Mouse (Mus musculus): ENCODE data around the gene Trio. TPM values are rescaled to one million over a fixed set of nuclear protein-coding genes. Genes with fewer than 3 reads are reported as not detected.
A peak's percentile ranks its signal among the peaks of the same experiment; 100 is the strongest.

The Trio gene
- total RNA-seq, 2 experiments from 2014 or later: 206 to 216 TPM

GRCm38 (mm10) chr15:27884347-27885250 lies 141.0 kb downstream of the Trio start:
- peak; percentile 86 to 88 for DNase-seq (ENCODE audit: low spot score in 2 of 2)

GRCm38 (mm10) chr15:27883881-27884280 lies 141.8 kb downstream of the Trio start:
- no peak for DNase-seq (ENCODE audit: low spot score in 2 of 2)

DNA sequence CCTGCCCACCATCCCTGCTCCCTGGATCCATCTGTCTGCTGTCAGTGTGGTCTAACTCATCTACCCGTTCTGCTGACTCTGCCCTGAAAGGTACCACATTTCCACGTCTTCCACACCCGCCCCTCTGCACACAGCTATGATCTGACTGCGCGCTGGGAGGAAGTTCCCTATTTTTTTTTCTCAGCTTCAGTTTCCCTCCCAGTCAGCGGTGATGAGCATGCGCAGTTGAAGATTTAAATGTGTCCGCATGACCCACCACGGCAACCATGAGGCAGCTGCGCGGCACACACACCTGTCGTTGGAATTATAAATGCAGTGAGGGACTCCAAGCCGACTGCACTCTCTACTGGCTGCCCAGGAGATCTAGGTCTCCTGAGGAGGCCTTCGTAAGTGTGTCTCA lies 142.8 kb downstream of the Trio start:
- DNase-seq (ENCODE audit: low spot score in 2 of 2): no peak

DNA sequence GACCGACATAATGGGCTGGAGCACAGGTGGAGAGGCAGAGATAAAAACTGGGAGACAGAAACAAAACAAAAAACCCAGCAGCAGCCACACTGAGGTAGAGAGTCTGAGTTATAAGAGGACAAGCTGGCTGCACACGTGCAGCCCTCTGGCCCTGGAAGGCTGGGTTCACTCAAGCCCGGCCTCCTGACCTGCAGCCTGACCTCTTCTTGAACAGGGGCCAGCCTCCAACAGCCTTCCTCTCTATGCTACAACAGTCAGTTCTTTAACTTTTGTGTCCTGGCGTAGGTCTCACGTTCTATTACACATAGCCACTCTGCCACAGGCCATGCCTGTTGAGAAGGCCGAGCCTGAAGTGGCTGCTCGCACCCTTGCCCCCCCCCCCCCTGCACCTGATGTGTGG lies 147.8 kb downstream of the Trio start:
- DNase-seq (ENCODE audit: low spot score in 2 of 2): no peak

DNA sequence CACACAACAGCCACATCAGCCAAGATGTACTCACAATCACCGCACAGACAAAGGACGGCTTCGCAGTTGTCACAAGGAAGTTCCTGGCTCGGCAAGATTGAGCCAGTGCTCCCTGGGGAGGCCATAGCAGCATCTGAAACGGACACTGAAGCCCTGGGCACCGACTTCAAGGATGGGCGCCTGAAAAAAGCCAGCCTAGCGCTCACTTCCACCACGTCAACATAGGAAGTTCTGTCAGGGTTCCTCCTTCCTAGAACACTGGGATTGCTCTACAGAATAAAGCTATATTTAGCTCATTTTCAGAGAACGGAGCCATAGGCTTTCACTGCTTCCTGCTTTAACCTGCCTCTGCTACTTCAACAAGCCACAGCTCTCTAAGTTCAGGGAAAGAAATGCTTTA lies 149.3 kb downstream of the Trio start:
- no peak for DNase-seq (ENCODE audit: low spot score in 2 of 2)

DNA sequence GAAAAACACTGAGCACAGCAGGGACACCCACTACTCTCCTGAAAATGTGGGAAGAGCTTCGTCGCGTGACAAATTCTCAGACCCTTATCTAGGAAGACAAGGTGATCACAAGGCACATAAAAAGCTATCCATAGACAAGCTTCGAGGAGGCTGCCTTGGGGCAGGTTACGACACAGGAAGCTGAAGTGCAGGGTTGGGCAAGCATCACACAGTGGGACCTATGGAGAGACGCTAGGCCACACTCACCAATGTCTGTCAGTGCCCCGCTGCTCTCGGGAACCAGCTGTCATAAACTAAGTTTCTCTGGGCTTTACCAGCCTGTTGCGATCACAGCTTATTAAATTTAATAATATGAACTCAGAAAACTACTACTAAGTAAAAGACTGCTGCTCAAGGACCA lies 149.9 kb downstream of the Trio start:
- no peak for DNase-seq (ENCODE audit: low spot score in 2 of 2)

DNA sequence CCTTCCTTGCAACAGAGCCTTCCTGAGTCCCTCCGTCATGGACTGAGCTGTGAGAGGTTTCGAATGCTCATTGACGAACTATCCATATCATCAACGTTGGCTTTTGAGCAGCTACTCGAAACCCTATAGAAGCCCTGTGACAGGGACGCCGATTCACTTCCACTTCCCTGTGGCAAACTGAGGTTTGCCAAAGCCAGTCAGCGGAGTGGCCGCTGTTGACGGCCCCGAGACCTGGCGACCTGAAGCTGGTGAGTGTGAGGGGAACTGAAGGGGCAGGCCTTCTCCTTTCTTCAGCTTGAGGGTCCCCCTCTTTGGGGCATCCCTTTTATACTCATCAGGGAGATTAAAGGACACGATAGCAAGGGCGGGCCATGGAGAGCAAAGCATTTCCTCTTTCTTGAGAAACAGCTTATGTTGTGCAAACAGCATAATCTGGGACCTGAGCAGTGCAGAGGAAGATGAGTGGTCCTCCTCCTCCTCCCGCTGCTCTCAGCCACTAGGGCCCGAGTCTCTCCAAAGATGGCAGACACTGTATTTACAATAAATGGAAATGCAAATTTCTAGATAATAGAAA lies 151.8 kb downstream of the Trio start:
- no peak for DNase-seq (ENCODE audit: low spot score in 2 of 2)

GRCm38 (mm10) chr15:27872286-27872685 lies 153.4 kb downstream of the Trio start:
- no peak for DNase-seq (ENCODE audit: low spot score in 2 of 2)

GRCm38 (mm10) chr15:27871708-27872107 lies 153.9 kb downstream of the Trio start:
- DNase-seq (ENCODE audit: low spot score in 2 of 2): no peak

GRCm38 (mm10) chr15:27871260-27871659 lies 154.4 kb downstream of the Trio start:
- DNase-seq (ENCODE audit: low spot score in 2 of 2): no peak

DNA sequence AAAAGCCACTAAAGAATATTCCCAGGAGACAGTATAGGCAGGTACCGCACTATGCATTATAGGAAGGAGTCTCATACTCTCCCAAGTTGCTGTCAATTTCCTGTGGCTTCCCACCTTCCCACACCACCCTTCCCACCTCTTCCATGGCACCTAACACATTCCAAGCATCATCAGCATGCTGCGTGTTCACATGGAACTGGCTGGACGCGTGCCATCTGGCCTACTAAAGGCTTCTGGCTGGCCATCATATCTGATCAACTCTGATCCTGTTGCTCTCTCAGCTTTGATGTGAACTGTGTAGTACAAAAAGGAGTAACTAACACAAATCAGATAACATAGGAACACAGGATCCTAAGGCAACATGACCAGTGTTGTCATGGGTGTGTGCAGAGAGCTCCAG lies 156.6 kb downstream of the Trio start:
- no peak for DNase-seq (ENCODE audit: low spot score in 2 of 2)

- DNase-seq (ENCODE audit: low spot score in 2 of 2): no peak
Observed at GRCm38 (mm10) chr15:27867831-27868230, 157.8 kb downstream of the Trio start.

GRCm38 (mm10) chr15:27866471-27866870 lies 159.2 kb downstream of the Trio start:
- no peak for DNase-seq (ENCODE audit: low spot score in 2 of 2)

DNA sequence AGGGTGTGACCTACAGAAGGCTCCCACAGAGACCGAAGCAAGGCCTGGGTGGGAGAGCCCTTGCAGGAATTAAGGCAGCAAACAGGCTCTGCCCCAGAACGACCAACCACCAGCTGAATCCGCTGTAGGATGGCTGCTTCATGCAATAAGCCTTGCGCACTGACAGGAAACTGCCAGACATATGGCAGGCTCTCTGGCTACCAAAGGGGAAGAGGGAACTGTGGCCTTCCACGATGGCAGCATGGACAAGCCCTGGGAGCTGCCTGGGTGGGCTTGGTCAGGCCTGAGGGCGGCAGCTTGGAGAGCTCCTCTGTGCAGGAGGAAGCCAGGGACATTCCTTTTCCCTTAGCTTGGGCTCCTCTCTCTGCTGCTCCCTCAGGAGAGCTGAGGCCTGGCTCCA lies 159.6 kb downstream of the Trio start:
- DNase-seq (ENCODE audit: low spot score in 2 of 2): no peak

DNA sequence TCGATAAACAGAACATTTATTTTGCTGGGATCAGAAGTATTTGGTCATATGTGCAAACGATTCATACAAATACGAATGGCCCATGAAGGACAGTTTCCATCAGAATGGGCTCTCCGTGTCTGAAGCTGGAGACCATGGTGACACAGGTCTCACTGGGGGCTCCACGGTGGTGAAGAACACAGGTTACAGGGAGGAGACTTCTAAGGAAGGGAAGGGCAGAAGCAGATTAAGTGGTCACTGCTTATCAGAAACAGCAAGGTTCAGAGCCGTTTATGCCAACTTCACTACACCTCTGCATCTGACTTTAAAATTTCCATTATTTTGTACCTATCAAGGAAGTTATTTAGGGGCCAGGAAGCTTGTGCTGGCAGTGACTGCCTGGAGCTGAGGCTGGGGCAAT lies 161.3 kb downstream of the Trio start:
- DNase-seq (ENCODE audit: low spot score in 2 of 2): no peak

GRCm38 (mm10) chr15:27862949-27863348 lies 162.7 kb downstream of the Trio start:
- DNase-seq (ENCODE audit: low spot score in 2 of 2): no peak

DNA sequence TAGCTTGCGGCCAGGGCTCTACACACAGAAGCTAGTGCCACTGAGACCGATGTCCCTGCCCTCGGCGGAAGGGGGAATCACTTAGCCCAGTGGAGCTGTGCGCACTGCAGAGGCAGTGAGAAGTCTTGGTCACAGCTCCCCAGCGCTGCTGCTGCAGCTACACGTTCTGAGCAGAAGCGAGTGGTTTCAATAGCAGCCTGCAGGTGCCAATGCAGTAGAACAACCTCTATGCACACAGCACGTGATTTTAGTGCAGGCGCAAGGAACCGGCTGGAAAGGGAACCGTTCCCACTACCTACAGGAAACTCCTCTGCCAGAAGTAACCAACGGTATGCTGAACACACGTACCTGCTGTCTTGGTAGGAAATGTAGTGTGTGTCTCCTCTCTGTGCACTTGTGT lies 165.2 kb downstream of the Trio start:
- DNase-seq (ENCODE audit: low spot score in 2 of 2): no peak

DNA sequence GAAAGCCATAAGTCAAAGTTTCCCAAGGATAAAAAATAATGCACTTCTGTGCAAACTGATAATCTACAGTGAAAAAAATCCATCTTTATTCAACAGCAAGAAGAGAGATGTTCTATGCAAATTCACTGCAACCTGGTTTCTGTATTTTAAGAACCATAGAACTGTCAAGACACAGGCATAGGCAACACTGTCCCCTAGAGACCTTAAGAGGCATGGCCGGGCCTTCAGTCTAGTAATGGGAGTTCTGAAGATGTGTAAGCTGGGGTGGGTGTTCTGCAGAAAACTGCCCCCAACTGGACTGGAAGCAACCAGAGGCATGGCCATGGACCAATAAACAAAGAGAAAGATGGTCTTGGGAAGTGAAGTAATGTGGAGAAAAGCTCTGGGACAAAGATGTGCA lies 166.1 kb downstream of the Trio start:
- no peak for DNase-seq (ENCODE audit: low spot score in 2 of 2)

DNA sequence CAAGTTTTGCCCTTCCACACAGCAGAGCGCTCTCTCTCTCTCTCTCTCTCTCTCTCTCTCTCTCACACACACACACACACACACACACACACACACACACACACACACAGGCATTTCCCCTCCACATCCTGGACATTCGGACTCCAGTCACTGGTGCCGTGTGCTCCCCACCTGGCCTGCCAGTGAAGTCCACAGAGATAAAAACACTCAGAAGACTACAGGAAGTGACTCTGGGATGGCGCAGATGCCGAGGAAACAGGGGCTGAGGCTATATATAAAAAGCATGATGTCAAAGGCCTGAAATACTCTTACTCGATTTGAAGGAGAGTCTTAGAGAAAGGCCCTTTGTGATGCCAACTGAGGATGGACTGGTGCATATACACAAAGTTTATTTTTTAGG lies 166.5 kb downstream of the Trio start:
- no peak for DNase-seq (ENCODE audit: low spot score in 2 of 2)

- no peak for DNase-seq (ENCODE audit: low spot score in 2 of 2)
Observed at GRCm38 (mm10) chr15:27858179-27858819, 167.3 kb downstream of the Trio start.

DNA sequence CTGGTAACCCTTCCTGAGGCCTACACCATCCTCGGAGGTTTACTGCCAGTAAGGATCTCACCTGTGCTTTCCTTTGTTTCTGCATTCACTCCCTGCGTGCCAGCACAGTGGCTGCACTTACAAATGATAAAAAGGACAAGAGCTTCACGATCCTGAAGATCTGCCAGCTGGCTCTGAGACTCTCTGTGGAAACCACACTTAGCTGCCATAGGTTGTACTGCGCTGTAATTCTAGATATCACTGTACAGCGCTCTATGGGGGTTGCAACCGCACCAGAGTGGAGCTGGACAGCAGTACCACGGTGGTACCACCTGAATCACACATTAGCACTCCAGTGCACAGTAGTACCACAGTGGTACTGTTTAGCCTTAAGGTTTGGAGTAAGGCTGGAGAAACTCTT lies 168.4 kb downstream of the Trio start:
- no peak for DNase-seq (ENCODE audit: low spot score in 2 of 2)

DNA sequence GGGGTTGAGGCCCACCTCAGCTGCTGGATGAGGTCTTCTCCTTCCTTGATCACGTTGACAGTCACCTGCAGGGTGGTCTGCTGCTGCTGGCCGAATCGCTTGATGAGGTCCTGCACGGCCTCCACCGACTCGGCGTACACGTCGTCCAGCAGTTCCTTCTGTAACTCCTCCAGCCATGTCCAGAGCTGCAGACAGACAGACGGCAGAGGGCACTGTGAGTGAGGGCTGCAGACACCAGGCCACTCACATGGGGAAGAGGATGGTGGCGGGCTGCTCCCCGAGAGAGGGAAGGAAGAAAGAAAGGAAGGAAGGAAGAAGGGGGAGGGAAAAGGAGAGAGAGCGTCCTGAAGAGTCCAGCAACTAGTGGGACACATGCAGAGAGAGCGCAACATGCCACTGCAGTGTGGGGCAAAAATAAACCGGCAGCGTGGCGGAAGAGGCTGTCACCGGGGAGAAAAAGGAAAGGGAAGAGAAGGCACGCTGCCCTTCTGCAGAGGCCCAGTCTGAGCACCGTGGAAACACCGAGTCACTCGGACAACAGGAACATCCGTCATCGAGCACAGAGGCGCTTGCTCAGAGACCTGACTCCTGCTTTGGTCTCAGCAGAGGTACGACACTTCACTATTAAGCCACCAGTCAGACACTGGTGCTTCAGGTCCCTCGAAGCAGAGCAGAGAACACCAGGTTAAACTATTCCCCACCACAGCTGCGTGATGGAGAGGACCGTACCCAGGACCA lies 169.4 kb downstream of the Trio start:
- DNase-seq (ENCODE audit: low spot score in 2 of 2): no peak
